11 mouse cellular contexts compared by ENCODE assay signal in the genomic region with DNA sequence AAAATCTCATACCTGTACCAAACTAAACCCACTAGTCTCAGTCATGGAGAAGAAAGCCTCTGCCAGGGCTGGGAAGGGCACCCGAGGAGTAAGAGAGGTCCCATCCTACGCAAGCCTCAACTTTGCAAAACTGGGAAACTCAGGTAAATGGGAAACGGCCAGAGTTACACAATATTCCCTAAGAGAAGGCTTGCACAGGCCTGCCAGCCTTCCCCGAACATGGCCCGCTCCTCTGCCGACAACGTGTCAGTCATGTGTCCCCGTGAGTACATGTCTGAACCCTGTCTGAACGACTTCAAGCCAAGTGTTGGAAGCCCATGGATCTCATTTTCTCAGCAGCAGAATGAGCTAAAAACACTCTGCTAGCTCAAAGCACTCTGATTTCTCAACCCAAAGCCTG. TPM values are rescaled to one million over a fixed set of nuclear protein-coding genes. Genes with fewer than 3 reads are reported as not detected.
DNase-seq lines count a peak whose midpoint lies in the region; ATAC-seq and TF ChIP-seq lines count a peak whose summit lies in the region.
"Had no signal": no experiment of that assay in that cellular context is flagged by ENCODE, and none has a peak within 500 bp of the region (broad histone marks: within the 10 kb centered on the region; RNA-seq: fewer than 3 reads in every experiment).

No protein-coding gene starts in this region.

- H3K9me3 ChIP-seq in intestine, embryonic 15.5 days: no peaks in the 10 kb centered on the region
- H3K9me3 ChIP-seq in intestine, embryonic 16.5 days (ENCODE audit: control insufficient read depth, low read length): no peaks in the 10 kb centered on the region
- H3K9me3 ChIP-seq in forebrain, embryonic 11.5 days (ENCODE audit: control insufficient read depth, low read length): no peaks in the 10 kb centered on the region
- H3K9me3 ChIP-seq in hindbrain, postnatal 0 days (ENCODE audit: low read length): no peaks in the 10 kb centered on the region
- no peaks in the 10 kb centered on the region for H3K9me3 ChIP-seq in midbrain, postnatal 0 days (ENCODE audit: low read length)

- H3K4me3 ChIP-seq in intestine, embryonic 15.5 days (replicated peaks): no peak overlapping the region
- no peak overlapping the region for H3K4me3 ChIP-seq in intestine, embryonic 16.5 days (ENCODE audit: low read length)
- no peak overlapping the region for H3K4me3 ChIP-seq in forebrain, embryonic 11.5 days (ENCODE audit: low read depth, low read length)
- peak overlapping the region; percentile 89 for H3K4me3 ChIP-seq in hindbrain, postnatal 0 days (ENCODE audit: low read length)
- H3K4me3 ChIP-seq in midbrain, postnatal 0 days (ENCODE audit: low read depth, low read length): peak overlapping the region; percentile 95

- H3K9ac ChIP-seq in intestine, embryonic 15.5 days: no peak overlapping the region
- H3K9ac ChIP-seq in intestine, embryonic 16.5 days (ENCODE audit: low read depth, low read length): no peak overlapping the region
- H3K9ac ChIP-seq in forebrain, embryonic 11.5 days (ENCODE audit: low read length): no peak overlapping the region
- peak overlapping the region; percentile 90; the same call in 1 of the 2 replicates for H3K9ac ChIP-seq in hindbrain, postnatal 0 days (replicated peaks; ENCODE audit: low read length)
- H3K9ac ChIP-seq in midbrain, postnatal 0 days (replicated peaks; ENCODE audit: low read length, poor library complexity, severe bottlenecking): no peak overlapping the region

- no peaks in the 10 kb centered on the region for H3K27me3 ChIP-seq in intestine, embryonic 15.5 days (replicated peaks)
- no peaks in the 10 kb centered on the region for H3K27me3 ChIP-seq in intestine, embryonic 16.5 days (replicated peaks; ENCODE audit: control insufficient read depth, insufficient read depth, low read length)
- no peaks in the 10 kb centered on the region for H3K27me3 ChIP-seq in forebrain, embryonic 11.5 days (ENCODE audit: control insufficient read depth, insufficient read depth, low read length)
- H3K27me3 ChIP-seq in hindbrain, postnatal 0 days (ENCODE audit: insufficient read depth, low read length): no peaks in the 10 kb centered on the region
- H3K27me3 ChIP-seq in midbrain, postnatal 0 days (ENCODE audit: insufficient read depth, low read length): no peaks in the 10 kb centered on the region

- no peak for DNase-seq in forebrain, embryonic 11.5 days (ENCODE audit: low spot score)
- DNase-seq in hindbrain, postnatal 0 days (ENCODE audit: low spot score): no peak
- DNase-seq in midbrain, postnatal 0 days (ENCODE audit: low spot score): no peak
- DNase-seq in embryo, embryonic 11 days: no peak
- no peak for DNase-seq in layer of hippocampus, postnatal 36 days
- no peak for DNase-seq in frontal cortex, postnatal 14 days (ENCODE audit: low spot score in 2 of 2)
- DNase-seq: kidney, postnatal 14 days; lung, postnatal 14 days; thymus, postnatal 25 days had no signal

- peaks cover 22% of the 10 kb centered on the region for H3K36me3 ChIP-seq in intestine, embryonic 15.5 days
- H3K36me3 ChIP-seq in intestine, embryonic 16.5 days (ENCODE audit: control insufficient read depth, insufficient read depth, low read length): peaks cover 22% of the 10 kb centered on the region
- peaks cover 17% of the 10 kb centered on the region; the same call in 1 of the 2 replicates for H3K36me3 ChIP-seq in forebrain, embryonic 11.5 days (ENCODE audit: control insufficient read depth, insufficient read depth, low read length)
- H3K36me3 ChIP-seq in hindbrain, postnatal 0 days (ENCODE audit: insufficient read depth, low read length): peaks cover 26% of the 10 kb centered on the region
- peaks cover 19% of the 10 kb centered on the region for H3K36me3 ChIP-seq in midbrain, postnatal 0 days (ENCODE audit: insufficient read depth, low read length)

- H3K4me1 ChIP-seq in intestine, embryonic 15.5 days (replicated peaks): peaks cover 12% of the 10 kb centered on the region
- peaks cover 19% of the 10 kb centered on the region for H3K4me1 ChIP-seq in intestine, embryonic 16.5 days (ENCODE audit: control insufficient read depth, insufficient read depth, low read length)
- no peaks in the 10 kb centered on the region for H3K4me1 ChIP-seq in forebrain, embryonic 11.5 days (replicated peaks; ENCODE audit: control insufficient read depth, insufficient read depth, low read length)
- H3K4me1 ChIP-seq in hindbrain, postnatal 0 days (ENCODE audit: insufficient read depth, low read length): peaks cover 15% of the 10 kb centered on the region; the same call in 1 of the 2 replicates
- H3K4me1 ChIP-seq in midbrain, postnatal 0 days (ENCODE audit: insufficient read depth, low read length): peaks cover 8% of the 10 kb centered on the region; the same call in 1 of the 2 replicates

- H3K27ac ChIP-seq in intestine, embryonic 15.5 days: no peak overlapping the region
- no peak overlapping the region for H3K27ac ChIP-seq in intestine, embryonic 16.5 days (ENCODE audit: low read length)
- H3K27ac ChIP-seq in forebrain, embryonic 11.5 days (ENCODE audit: low read depth, low read length): no peak overlapping the region
- H3K27ac ChIP-seq in hindbrain, postnatal 0 days: no peak overlapping the region
- H3K27ac ChIP-seq in midbrain, postnatal 0 days (ENCODE audit: low read depth, low read length): no peak overlapping the region

- 92% methylated on average over 9 of the region's 9 CpGs for WGBS in intestine, embryonic 15.5 days
- 87% methylated on average over 9 of the region's 9 CpGs for WGBS in intestine, embryonic 16.5 days
- WGBS in forebrain, embryonic 11.5 days: 87% methylated on average over 9 of the region's 9 CpGs
- WGBS in hindbrain, postnatal 0 days: 83% methylated on average over 9 of the region's 9 CpGs
- 90% methylated on average over 9 of the region's 9 CpGs for WGBS in midbrain, postnatal 0 days

- H3K4me2 ChIP-seq in intestine, embryonic 15.5 days (replicated peaks): peak overlapping the region; percentile 73; the same call in 1 of the 2 replicates
- no peak overlapping the region for H3K4me2 ChIP-seq in intestine, embryonic 16.5 days (ENCODE audit: low read depth, low read length)
- H3K4me2 ChIP-seq in forebrain, embryonic 11.5 days (ENCODE audit: low read depth, low read length, severe bottlenecking): peak overlapping the region; percentile 79
- peak overlapping the region; percentile 75 for H3K4me2 ChIP-seq in hindbrain, postnatal 0 days (ENCODE audit: low read depth, low read length)
- peak overlapping the region; percentile 72 for H3K4me2 ChIP-seq in midbrain, postnatal 0 days (ENCODE audit: low read depth, low read length, poor library complexity, severe bottlenecking)

- TF ChIP-seq CTCF in hindbrain, postnatal 0 days (IDR thresholded peaks at IDR 0.05; ENCODE audit: low read depth): no peak
- TF ChIP-seq CTCF in midbrain, postnatal 0 days (IDR thresholded peaks at IDR 0.05): no peak

- ATAC-seq in intestine, embryonic 15.5 days: no peak
- ATAC-seq in intestine, embryonic 16.5 days: no peak
- ATAC-seq in forebrain, embryonic 11.5 days (replicated peaks; ENCODE audit: low FRiP score): no peak
- ATAC-seq in hindbrain, postnatal 0 days: no peak
- no peak for ATAC-seq in midbrain, postnatal 0 days (ENCODE audit: low FRiP score)

RNA-seq across cellular contexts. Expression of a gene that starts 1.9 kb away (rescaled TPM):
- 73.9 and 79.8 TPM in 2 replicates for polyA plus RNA-seq in intestine, embryonic 15.5 days (2015; fragmentation: Nextera tagmentation; extraction: Ambion mirVana)
- polyA plus RNA-seq in intestine, embryonic 16.5 days (2015; fragmentation: Nextera tagmentation; extraction: Ambion mirVana): 76.7 and 77.2 TPM in 2 replicates
- 94.8 and 95.3 TPM in 2 replicates for polyA plus RNA-seq in forebrain, embryonic 11.5 days (2014; fragmentation: Nextera tagmentation; extraction: Ambion mirVana)
- 74.3 and 80.9 TPM in 2 replicates for total RNA-seq in hindbrain, postnatal 0 days (2014; rRNA removed)
- 102 and 104 TPM in 2 replicates for polyA plus RNA-seq in hindbrain, postnatal 0 days (2015; fragmentation: Nextera tagmentation; extraction: Ambion mirVana)
- 95.4 and 97.8 TPM in 2 replicates for total RNA-seq in midbrain, postnatal 0 days (2014; rRNA removed)
- polyA plus RNA-seq in midbrain, postnatal 0 days (2015; fragmentation: Nextera tagmentation; extraction: Ambion mirVana): 102 and 108 TPM in 2 replicates
- total RNA-seq in layer of hippocampus, postnatal 36 days (2021): 100 to 1,000 TPM; 105 to 114 TPM

RNA-seq across cellular contexts. Expression of a gene that starts 9.0 kb away (rescaled TPM):
- polyA plus RNA-seq in intestine, embryonic 15.5 days (2015; fragmentation: Nextera tagmentation; extraction: Ambion mirVana): 121 and 132 TPM in 2 replicates
- polyA plus RNA-seq in intestine, embryonic 16.5 days (2015; fragmentation: Nextera tagmentation; extraction: Ambion mirVana): 97.9 and 110 TPM in 2 replicates
- polyA plus RNA-seq in forebrain, embryonic 11.5 days (2014; fragmentation: Nextera tagmentation; extraction: Ambion mirVana): 271 and 307 TPM in 2 replicates
- 138 and 148 TPM in 2 replicates for total RNA-seq in hindbrain, postnatal 0 days (2014; rRNA removed)
- polyA plus RNA-seq in hindbrain, postnatal 0 days (2015; fragmentation: Nextera tagmentation; extraction: Ambion mirVana): 190 and 211 TPM in 2 replicates
- total RNA-seq in midbrain, postnatal 0 days (2014; rRNA removed): 137 and 210 TPM in 2 replicates
- 195 and 212 TPM in 2 replicates for polyA plus RNA-seq in midbrain, postnatal 0 days (2015; fragmentation: Nextera tagmentation; extraction: Ambion mirVana)
- 100 to 1,000 TPM; 131 to 154 TPM for total RNA-seq in layer of hippocampus, postnatal 36 days (2021)

RNA-seq across cellular contexts. Expression of a gene that starts 23.9 kb away (rescaled TPM):
- 541 and 603 TPM in 2 replicates for polyA plus RNA-seq in intestine, embryonic 15.5 days (2015; fragmentation: Nextera tagmentation; extraction: Ambion mirVana)
- 393 and 465 TPM in 2 replicates for polyA plus RNA-seq in intestine, embryonic 16.5 days (2015; fragmentation: Nextera tagmentation; extraction: Ambion mirVana)
- polyA plus RNA-seq in forebrain, embryonic 11.5 days (2014; fragmentation: Nextera tagmentation; extraction: Ambion mirVana): 775 and 792 TPM in 2 replicates
- 45.1 and 48.1 TPM in 2 replicates for total RNA-seq in hindbrain, postnatal 0 days (2014; rRNA removed)
- 278 and 289 TPM in 2 replicates for polyA plus RNA-seq in hindbrain, postnatal 0 days (2015; fragmentation: Nextera tagmentation; extraction: Ambion mirVana)
- 60.1 and 93.3 TPM in 2 replicates for total RNA-seq in midbrain, postnatal 0 days (2014; rRNA removed)
- 243 and 244 TPM in 2 replicates for polyA plus RNA-seq in midbrain, postnatal 0 days (2015; fragmentation: Nextera tagmentation; extraction: Ambion mirVana)
- 10 to 100 TPM; 71.7 to 74.6 TPM for total RNA-seq in layer of hippocampus, postnatal 36 days (2021)

RNA-seq across cellular contexts. Expression of a gene that starts 29.6 kb away (rescaled TPM):
- polyA plus RNA-seq in intestine, embryonic 15.5 days (2015; fragmentation: Nextera tagmentation; extraction: Ambion mirVana): 161 and 167 TPM in 2 replicates
- 163 and 176 TPM in 2 replicates for polyA plus RNA-seq in intestine, embryonic 16.5 days (2015; fragmentation: Nextera tagmentation; extraction: Ambion mirVana)
- 164 and 168 TPM in 2 replicates for polyA plus RNA-seq in forebrain, embryonic 11.5 days (2014; fragmentation: Nextera tagmentation; extraction: Ambion mirVana)
- 42.2 and 48.2 TPM in 2 replicates for total RNA-seq in hindbrain, postnatal 0 days (2014; rRNA removed)
- 63.7 and 64.6 TPM in 2 replicates for polyA plus RNA-seq in hindbrain, postnatal 0 days (2015; fragmentation: Nextera tagmentation; extraction: Ambion mirVana)
- total RNA-seq in midbrain, postnatal 0 days (2014; rRNA removed): 50.4 and 54.2 TPM in 2 replicates
- polyA plus RNA-seq in midbrain, postnatal 0 days (2015; fragmentation: Nextera tagmentation; extraction: Ambion mirVana): 62.0 and 69.6 TPM in 2 replicates
- total RNA-seq in layer of hippocampus, postnatal 36 days (2021): 10 to 100 TPM; 32.8 TPM

RNA-seq across cellular contexts. Expression of a gene that starts 31.4 kb away (rescaled TPM):
- not detected in 2 replicates for polyA plus RNA-seq in intestine, embryonic 15.5 days (2015; fragmentation: Nextera tagmentation; extraction: Ambion mirVana)
- polyA plus RNA-seq in intestine, embryonic 16.5 days (2015; fragmentation: Nextera tagmentation; extraction: Ambion mirVana): not detected in 2 replicates
- 0.37 TPM in 1 of 2 replicates, not detected in the other for polyA plus RNA-seq in forebrain, embryonic 11.5 days (2014; fragmentation: Nextera tagmentation; extraction: Ambion mirVana)
- not detected in 2 replicates for total RNA-seq in hindbrain, postnatal 0 days (2014; rRNA removed)
- polyA plus RNA-seq in hindbrain, postnatal 0 days (2015; fragmentation: Nextera tagmentation; extraction: Ambion mirVana): not detected in 2 replicates
- 1.4 and 6.0 TPM in 2 replicates for total RNA-seq in midbrain, postnatal 0 days (2014; rRNA removed)
- 1.4 and 1.8 TPM in 2 replicates for polyA plus RNA-seq in midbrain, postnatal 0 days (2015; fragmentation: Nextera tagmentation; extraction: Ambion mirVana)
- total RNA-seq in layer of hippocampus, postnatal 36 days (2021): under 1 TPM in 1 of 2 experiments, not detected in 1; 0.88 TPM

Comparison
In these comparisons a context has a peak if more than half of its experiments do, and no peak if none do; other contexts are left out.
1. H3K4me3 ChIP-seq: peak in hindbrain, postnatal 0 days (single experiment) and midbrain, postnatal 0 days (single experiment); none in intestine, embryonic 15.5 days (single experiment), intestine, embryonic 16.5 days (single experiment) and forebrain, embryonic 11.5 days (single experiment).